Mouse (Mus musculus) lung, embryonic 14.5 days (tissue): ENCODE results near the gene Tmem120b. TPM values are rescaled to one million over a fixed set of nuclear protein-coding genes. Genes with fewer than 3 reads are reported as not detected.

Experiments
- ATAC-seq: fragments of 200-750 bp; cut with Nextera tagmentation; 2 replicates; pipeline ENCODE4 v1.8.0; 2017; ENCODE audit warnings: mild to moderate bottlenecking, moderate TSS enrichment, moderate library complexity; ENCODE audit not compliant: insufficient read depth
- DNase-seq: peaks from one replicate; pipeline ENCODE4 v3.0.0-alpha.2; 2015
- H3K27ac ChIP-seq: fragments of 300-500 bp; sonication (generic); 2 replicates; pipeline ENCODE4 v1.5.1; 2014; ENCODE audit warnings: low read depth, mild to moderate bottlenecking, moderate library complexity
- H3K27me3 ChIP-seq: fragments of 300-500 bp; sonication (generic); 2 replicates; pipeline ENCODE4 v1.6.1; 2014; ENCODE audit warnings: low read length, control low read depth; ENCODE audit not compliant: insufficient read depth
- H3K36me3 ChIP-seq: fragments of 300-500 bp; sonication (generic); 2 replicates; pipeline ENCODE4 v1.6.1; 2014; ENCODE audit warnings: control low read depth; ENCODE audit not compliant: insufficient read depth
- H3K4me1 ChIP-seq: fragments of 300-500 bp; sonication (generic); 2 replicates; pipeline ENCODE4 v1.6.1; 2014; ENCODE audit warnings: antibody characterized with exemption, control low read depth; ENCODE audit not compliant: insufficient read depth
- H3K4me2 ChIP-seq: fragments of 300-500 bp; sonication (generic); 2 replicates; pipeline ENCODE4 v1.6.1; 2014; ENCODE audit warnings: mild to moderate bottlenecking
- H3K4me3 ChIP-seq: fragments of 300-500 bp; sonication (generic); 2 replicates; pipeline ENCODE4 v1.5.1; 2014; ENCODE audit warnings: low read depth, low read length
- H3K9ac ChIP-seq: fragments of 300-500 bp; sonication (generic); 2 replicates; pipeline ENCODE4 v1.6.1; 2014
- H3K9me3 ChIP-seq: fragments of 300-500 bp; sonication (generic); 2 replicates; pipeline ENCODE4 v1.6.1; 2016; ENCODE audit warnings: low read depth, low read length, control low read depth
- CTCF ChIP-seq: IDR thresholded peaks from 2 replicates; pipeline ENCODE4 v1.5.1; 2016; ENCODE audit warnings: antibody characterized with exemption, low read depth
- WGBS: fragments of 180-500 bp; shearing (Covaris S2); extraction: QIAGEN DNeasy Blood & Tissue Kit; methylation state at CpG from one replicate; pipeline ENCODE4 v1.1.7; 2014; 5-methylcytosine and 5-hydroxymethylcytosine counted together
- polyA plus RNA-seq: library from polyadenylated mRNA; unstranded; fragments of >200 nt; fragmentation: Nextera tagmentation; extraction: Ambion mirVana; gene quantifications from 2 replicates; pipeline ENCODE4 v1.2.1, GENCODE M21; 2014

Tmem120b gene
- polyA plus RNA-seq, 1 experiment from 2014 or later = 10.0 TPM

DNA sequence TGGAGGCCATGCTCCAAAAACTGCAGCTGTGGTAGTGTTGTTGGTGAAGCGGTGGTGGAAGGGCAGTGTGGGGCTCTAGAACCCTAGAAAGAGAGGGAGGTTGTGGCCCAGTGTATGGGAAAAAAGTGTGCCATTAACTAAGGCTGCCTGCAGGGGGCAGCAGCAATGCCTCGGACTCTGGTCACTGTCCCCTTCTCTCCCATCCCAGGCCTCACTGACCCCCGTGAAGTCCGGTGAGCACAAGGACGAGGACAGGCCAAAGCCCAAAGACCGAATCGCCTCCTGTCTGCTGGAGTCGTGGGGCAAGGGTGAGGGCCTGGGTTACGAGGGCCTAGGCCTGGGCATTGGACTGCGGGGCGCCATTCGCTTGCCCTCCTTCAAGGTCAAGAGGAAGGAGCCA, 88.5 kb downstream of the Tmem120b start:
- Histone ChIP-seq H3K27ac (no peak overlapping the region), H3K27me3 (no peaks in the 10 kb centered on the region), H3K4me1 (no peaks in the 10 kb centered on the region), H3K9me3 (no peaks in the 10 kb centered on the region), H3K4me2 (no peak overlapping the region), H3K4me3 (no peak overlapping the region), H3K9ac (no peak overlapping the region), H3K36me3 (peaks cover 92% of the 10 kb centered on the region)
- no peak for ATAC-seq
- DNase-seq = no peak
- WGBS = 82% methylated on average over 12 of the region's 12 CpGs
- peak; percentile 68 for TF ChIP-seq CTCF

GRCm38 (mm10) chr5:123157972-123158371, 89.8 kb downstream of the Tmem120b start:
- no peaks in the 10 kb centered on the region for H3K4me1 ChIP-seq
- ATAC-seq (no peak), DNase-seq (no peak)
- H3K27ac ChIP-seq = no peak overlapping the region
- H3K9me3 ChIP-seq = no peaks in the 10 kb centered on the region
- no peak overlapping the region for H3K9ac ChIP-seq
- TF ChIP-seq CTCF = no peak
- H3K4me3 ChIP-seq = no peak overlapping the region
- H3K36me3 ChIP-seq = peaks cover 92% of the 10 kb centered on the region
- WGBS = 84% methylated on average over 4 of the region's 4 CpGs
- H3K4me2 ChIP-seq = no peak overlapping the region
- no peaks in the 10 kb centered on the region for H3K27me3 ChIP-seq

GRCm38 (mm10) chr5:123159446-123159845, 91.2 kb downstream of the Tmem120b start:
- Histone ChIP-seq H3K9ac (no peak overlapping the region), H3K36me3 (peaks cover 93% of the 10 kb centered on the region), H3K27ac (no peak overlapping the region), H3K27me3 (no peaks in the 10 kb centered on the region), H3K4me3 (no peak overlapping the region), H3K9me3 (no peaks in the 10 kb centered on the region), H3K4me1 (no peaks in the 10 kb centered on the region), H3K4me2 (no peak overlapping the region)
- ATAC-seq (no peak), DNase-seq (no peak)
- WGBS = 89% methylated on average over 4 of the region's 4 CpGs
- TF ChIP-seq CTCF = no peak

DNA sequence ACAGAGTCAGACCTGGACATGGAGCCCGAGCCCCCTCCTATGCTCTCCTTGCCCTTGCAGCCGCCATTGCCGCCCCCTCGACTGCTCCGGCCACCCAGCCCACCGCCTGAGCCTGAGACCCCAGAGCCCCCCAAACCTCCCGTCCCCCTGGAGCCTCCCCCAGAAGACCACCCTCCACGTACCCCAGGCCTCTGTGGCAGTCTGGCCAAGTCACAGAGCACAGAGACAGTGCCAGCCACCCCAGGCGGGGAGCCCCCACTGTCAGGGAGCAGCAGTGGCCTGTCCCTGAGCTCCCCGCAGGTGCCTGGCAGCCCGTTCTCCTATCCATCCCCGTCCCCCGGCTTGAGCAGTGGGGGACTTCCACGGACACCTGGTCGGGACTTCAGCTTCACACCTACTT, 91.7 kb downstream of the Tmem120b start:
- WGBS = 83% methylated on average over 13 of the region's 15 CpGs
- Histone ChIP-seq H3K4me3 (no peak overlapping the region), H3K27me3 (no peaks in the 10 kb centered on the region), H3K9me3 (no peaks in the 10 kb centered on the region), H3K4me1 (no peaks in the 10 kb centered on the region), H3K4me2 (no peak overlapping the region), H3K36me3 (peaks cover 93% of the 10 kb centered on the region), H3K27ac (no peak overlapping the region), H3K9ac (no peak overlapping the region)
- DNase-seq = no peak
- TF ChIP-seq CTCF = no peak
- ATAC-seq = no peak

GRCm38 (mm10) chr5:123160341-123160740, 92.1 kb downstream of the Tmem120b start:
- H3K4me3 ChIP-seq = no peak overlapping the region
- DNase-seq = no peak
- no peak overlapping the region for H3K9ac ChIP-seq
- H3K9me3 ChIP-seq = no peaks in the 10 kb centered on the region
- H3K4me2 ChIP-seq = no peak overlapping the region
- H3K4me1 ChIP-seq = no peaks in the 10 kb centered on the region
- peaks cover 90% of the 10 kb centered on the region for H3K36me3 ChIP-seq
- H3K27me3 ChIP-seq = no peaks in the 10 kb centered on the region
- TF ChIP-seq CTCF = no peak
- 79% methylated on average over 15 of the region's 15 CpGs for WGBS
- ATAC-seq = no peak
- no peak overlapping the region for H3K27ac ChIP-seq

DNA sequence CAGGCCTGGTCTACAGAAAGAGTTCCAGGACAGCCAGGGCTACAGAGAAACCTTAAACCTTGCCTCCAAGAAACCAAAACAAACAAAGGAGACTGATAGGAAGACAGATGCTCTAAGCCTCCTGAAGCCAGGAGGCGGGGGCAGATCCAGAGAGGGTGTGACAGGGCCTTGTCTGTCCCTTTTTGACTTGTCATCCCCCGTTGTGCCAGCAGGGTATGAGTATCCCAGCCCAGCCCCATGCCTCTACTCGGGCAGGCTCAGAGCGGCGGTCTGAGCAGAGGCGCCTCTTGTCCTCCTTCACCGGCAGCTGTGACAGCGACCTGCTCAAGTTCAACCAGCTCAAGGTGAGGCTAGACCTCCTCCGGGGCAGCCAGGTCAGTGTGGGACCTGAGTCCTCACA, 94.7 kb downstream of the Tmem120b start:
- no peak overlapping the region for H3K4me3 ChIP-seq
- TF ChIP-seq CTCF = no peak
- H3K4me1 ChIP-seq = no peaks in the 10 kb centered on the region
- H3K36me3 ChIP-seq = peaks cover 93% of the 10 kb centered on the region
- no peak overlapping the region for H3K9ac ChIP-seq
- no peaks in the 10 kb centered on the region for H3K9me3 ChIP-seq
- H3K4me2 ChIP-seq = no peak overlapping the region
- DNase-seq (no peak), ATAC-seq (0 out of 2 replicates have a peak, but pooled peaks have one; percentile 16)
- no peak overlapping the region for H3K27ac ChIP-seq
- H3K27me3 ChIP-seq = no peaks in the 10 kb centered on the region
- 64% methylated on average over 9 of the region's 9 CpGs for WGBS

DNA sequence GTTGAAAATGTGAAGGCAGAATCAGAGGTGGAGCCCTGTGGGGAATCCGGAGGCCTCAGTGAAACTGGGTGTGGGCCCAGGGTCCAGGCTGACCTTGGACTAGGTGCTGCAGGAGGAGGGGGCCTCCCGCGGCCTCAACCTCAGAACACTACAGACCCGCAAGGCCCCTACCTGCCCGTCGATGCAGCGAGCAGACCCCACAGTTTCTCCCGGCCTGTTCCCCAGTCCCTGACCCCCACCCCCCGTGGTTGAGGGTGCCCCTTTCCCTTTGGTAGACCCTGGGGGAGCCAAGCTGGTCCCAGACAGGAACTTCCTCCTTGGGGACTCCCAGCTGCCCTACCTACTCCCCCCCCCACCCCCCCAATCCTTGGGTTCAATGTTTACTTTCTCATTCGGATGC, 98.2 kb downstream of the Tmem120b start:
- no peak for ATAC-seq
- Histone ChIP-seq H3K4me2 (no peak overlapping the region), H3K27me3 (no peaks in the 10 kb centered on the region), H3K36me3 (peaks cover 60% of the 10 kb centered on the region), H3K9ac (no peak overlapping the region), H3K27ac (no peak overlapping the region), H3K4me1 (no peaks in the 10 kb centered on the region), H3K4me3 (no peak overlapping the region), H3K9me3 (no peaks in the 10 kb centered on the region)
- no peak for DNase-seq
- 82% methylated on average over 10 of the region's 10 CpGs for WGBS
- no peak for TF ChIP-seq CTCF

Other genes with a start within 250 kb of the Tmem120b start
- 459 and 472 TPM in 2 replicates for gene Anapc5, start 247.1 kb upstream of the Tmem120b start, polyA plus RNA-seq
- gene Rnf34, start 218.4 kb upstream of the Tmem120b start, polyA plus RNA-seq = 29.8 and 33.5 TPM in 2 replicates
- gene Kdm2b, start 78.6 kb upstream of the Tmem120b start, polyA plus RNA-seq = 38.5 and 46.7 TPM in 2 replicates
- 16.8 and 18.2 TPM in 2 replicates for gene Orai1, start 53.3 kb upstream of the Tmem120b start, polyA plus RNA-seq
- gene Morn3, start 21.4 kb upstream of the Tmem120b start, polyA plus RNA-seq = 0.72 TPM in 1 of 2 replicates, not detected in the other
- 2.4 and 2.5 TPM in 2 replicates for gene Rhof, start 64.3 kb downstream of the Tmem120b start, polyA plus RNA-seq
- 11.5 and 12.1 TPM in 2 replicates for gene Setd1b, start 73.8 kb downstream of the Tmem120b start, polyA plus RNA-seq
- gene Psmd9, start 101.0 kb downstream of the Tmem120b start, polyA plus RNA-seq = 70.9 and 81.7 TPM in 2 replicates
- not detected in 2 replicates for gene Hpd, start 114.3 kb downstream of the Tmem120b start, polyA plus RNA-seq
- gene Wdr66, start 183.7 kb downstream of the Tmem120b start, polyA plus RNA-seq = 0.57 and 0.78 TPM in 2 replicates